Mouse (Mus musculus) myocyte (in vitro differentiated cells): ENCODE data around the gene Rpl23a.

Experiments used
- CEBPB ChIP-seq: IDR thresholded peaks from 2 replicates; pipeline ENCODE4 v1.6.1; 2011; ENCODE audit warnings: mild to moderate bottlenecking, moderate library complexity; ENCODE audit not compliant: poor library complexity, insufficient read depth, severe bottlenecking
- E2F4 ChIP-seq: IDR thresholded peaks from one replicate; pipeline ENCODE4 v1.6.1; 2011; ENCODE audit warnings: mild to moderate bottlenecking, control low read depth, moderate library complexity; ENCODE audit not compliant: insufficient read depth
- MAX ChIP-seq: IDR thresholded peaks from one replicate; pipeline ENCODE4 v1.6.1; 2011; ENCODE audit warnings: low read depth, mild to moderate bottlenecking, control low read depth
- MYOD1 ChIP-seq, 3 experiments: IDR thresholded peaks; one replicate each; pipeline ENCODE4 v1.6.1; 2011; ENCODE audit warnings: control low read depth in 2 of 3, low read depth in 2 of 3, mild to moderate bottlenecking in 2 of 3, moderate library complexity in 1 of 3; ENCODE audit not compliant: insufficient read length in 2 of 3, control insufficient read depth in 1 of 3
- MYOG ChIP-seq, 3 experiments: IDR thresholded peaks; one replicate each; pipeline ENCODE4 v1.6.1; 2011; ENCODE audit warnings: control low read depth in 2 of 3, low read depth in 2 of 3, mild to moderate bottlenecking in 2 of 3; ENCODE audit not compliant: insufficient read length in 2 of 3, control insufficient read depth in 1 of 3, insufficient read depth in 1 of 3
- POLR2A ChIP-seq: IDR thresholded peaks from one replicate; pipeline ENCODE4 v1.6.1; 2011; ENCODE audit warnings: low read depth, mild to moderate bottlenecking, control low read depth, moderate library complexity; ENCODE audit not compliant: insufficient read length
- POLR2AphosphoS2 ChIP-seq: IDR thresholded peaks from one replicate; pipeline ENCODE4 v1.6.1; 2011; ENCODE audit warnings: low read depth, control low read depth; ENCODE audit not compliant: insufficient read length
- REST ChIP-seq: IDR thresholded peaks from one replicate; pipeline ENCODE4 v1.6.1; 2011; ENCODE audit warnings: mild to moderate bottlenecking, control low read depth, moderate library complexity; ENCODE audit not compliant: insufficient read depth, insufficient read length
- SRF ChIP-seq: IDR thresholded peaks from one replicate; pipeline ENCODE4 v1.6.1; 2011; ENCODE audit warnings: low read depth; ENCODE audit not compliant: control insufficient read depth, insufficient read length
- TCF12 ChIP-seq: IDR thresholded peaks from one replicate; pipeline ENCODE4 v1.6.1; 2011; ENCODE audit warnings: mild to moderate bottlenecking, control low read depth; ENCODE audit not compliant: poor library complexity, insufficient read depth, severe bottlenecking
- TCF3 ChIP-seq: IDR thresholded peaks from one replicate; pipeline ENCODE4 v1.6.1; 2011; ENCODE audit warnings: low read depth, control low read depth; ENCODE audit not compliant: insufficient read length
- USF1 ChIP-seq: IDR thresholded peaks from one replicate; pipeline ENCODE4 v1.6.1; 2011; ENCODE audit warnings: low read depth, mild to moderate bottlenecking, control low read depth, moderate library complexity

- no peak for TF ChIP-seq POLR2A
- TF ChIP-seq E2F4 = no peak
- no peak for TF ChIP-seq MAX
- TF ChIP-seq USF1 = no peak
- TF ChIP-seq SRF = no peak
- no peak for TF ChIP-seq CEBPB
- TF ChIP-seq REST = no peak
- no peak for TF ChIP-seq TCF12
- TF ChIP-seq MYOG (IDR thresholded peaks at IDR 0.05; ENCODE audit: control insufficient read depth in 1 of 3, insufficient read depth in 1 of 3, insufficient read length in 2 of 3, low read depth in 2 of 3) = no peak
- TF ChIP-seq POLR2AphosphoS2 = no peak
- no peak for TF ChIP-seq MYOD1 (IDR thresholded peaks at IDR 0.05; ENCODE audit: control insufficient read depth in 1 of 3, insufficient read length in 2 of 3, low read depth in 2 of 3)
- TF ChIP-seq TCF3 = no peak
Observed at GRCm38 (mm10) chr11:78138023-78138422, 45.4 kb downstream of the Rpl23a start.
